Mouse (Mus musculus): ENCODE data around the gene Cacna2d1. TPM values are rescaled to one million over a fixed set of nuclear protein-coding genes. Genes with fewer than 3 reads are reported as not detected.

The Cacna2d1 gene
- polyA plus RNA-seq, 1 experiment from 2014 or later: 20.2 TPM

DNA sequence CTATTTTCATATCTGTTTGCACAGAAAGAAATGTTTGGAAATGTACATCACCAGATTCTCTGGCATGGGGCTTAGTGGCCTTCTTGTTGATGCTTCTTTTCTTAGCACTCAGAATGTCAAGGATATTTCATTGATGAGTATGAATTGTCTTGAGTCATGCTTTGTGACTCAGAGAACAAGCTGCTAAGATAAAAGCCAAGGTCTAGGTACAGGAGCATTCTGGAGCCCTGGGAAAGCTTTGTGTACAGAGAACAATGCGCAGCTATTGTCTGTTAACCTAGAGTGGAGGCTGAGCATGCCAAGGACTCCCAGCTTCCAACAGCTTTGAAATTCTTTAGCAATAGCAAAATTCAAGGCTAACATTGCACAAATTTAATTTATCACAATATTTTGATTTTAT lies 249.6 kb downstream of the Cacna2d1 start:
- Histone ChIP-seq H3K9me3 (ENCODE audit: control insufficient read depth, low read length) (no peaks in the 10 kb centered on the region), H3K4me3 (ENCODE audit: low read depth, low read length) (no peak overlapping the region), H3K36me3 (ENCODE audit: control insufficient read depth, insufficient read depth, low read length) (no peaks in the 10 kb centered on the region), H3K4me2 (ENCODE audit: low read depth) (no peak overlapping the region), H3K27ac (ENCODE audit: low read depth, low read length) (no peak overlapping the region), H3K4me1 (ENCODE audit: control insufficient read depth, insufficient read depth, low read length) (no peaks in the 10 kb centered on the region), H3K9ac (ENCODE audit: low read length) (no peak overlapping the region), H3K27me3 (ENCODE audit: control insufficient read depth, insufficient read depth, low read length) (no peaks in the 10 kb centered on the region)
- DNase-seq (ENCODE audit: low spot score) (no peak), ATAC-seq (ENCODE audit: insufficient read depth, low FRiP score, low TSS enrichment) (no peak)
- WGBS: 88% methylated on average over 1 of the region's 1 CpGs

- Histone ChIP-seq H3K4me1 (ENCODE audit: control insufficient read depth, insufficient read depth, low read length) (no peaks in the 10 kb centered on the region), H3K27ac (ENCODE audit: low read depth, low read length) (no peak overlapping the region), H3K36me3 (ENCODE audit: control insufficient read depth, insufficient read depth, low read length) (no peaks in the 10 kb centered on the region), H3K9ac (ENCODE audit: low read length) (no peak overlapping the region), H3K27me3 (ENCODE audit: control insufficient read depth, insufficient read depth, low read length) (no peaks in the 10 kb centered on the region), H3K4me3 (ENCODE audit: low read depth, low read length) (no peak overlapping the region), H3K4me2 (ENCODE audit: low read depth) (no peak overlapping the region), H3K9me3 (ENCODE audit: control insufficient read depth, low read length) (no peaks in the 10 kb centered on the region)
- ATAC-seq (ENCODE audit: insufficient read depth, low FRiP score, low TSS enrichment) (no peak), DNase-seq (ENCODE audit: low spot score) (no peak)
- 48% methylated on average over 3 of the region's 3 CpGs for WGBS
Measured at GRCm38 (mm10) chr5:16187931-16188330, 253.4 kb downstream of the Cacna2d1 start.

GRCm38 (mm10) chr5:16189878-16190277 lies 255.4 kb downstream of the Cacna2d1 start:
- ATAC-seq (ENCODE audit: insufficient read depth, low FRiP score, low TSS enrichment) (no peak), DNase-seq (ENCODE audit: low spot score) (no peak)
- Histone ChIP-seq H3K4me3 (ENCODE audit: low read depth, low read length) (no peak overlapping the region), H3K36me3 (ENCODE audit: control insufficient read depth, insufficient read depth, low read length) (no peaks in the 10 kb centered on the region), H3K4me1 (ENCODE audit: control insufficient read depth, insufficient read depth, low read length) (no peaks in the 10 kb centered on the region), H3K9ac (ENCODE audit: low read length) (no peak overlapping the region), H3K4me2 (ENCODE audit: low read depth) (no peak overlapping the region), H3K27me3 (ENCODE audit: control insufficient read depth, insufficient read depth, low read length) (no peaks in the 10 kb centered on the region), H3K9me3 (ENCODE audit: control insufficient read depth, low read length) (no peaks in the 10 kb centered on the region), H3K27ac (ENCODE audit: low read depth, low read length) (no peak overlapping the region)
- 56% methylated on average over 4 of the region's 4 CpGs for WGBS

GRCm38 (mm10) chr5:16191165-16191564 lies 256.7 kb downstream of the Cacna2d1 start:
- DNase-seq (ENCODE audit: low spot score) (no peak), ATAC-seq (ENCODE audit: insufficient read depth, low FRiP score, low TSS enrichment) (no peak)
- no peak overlapping the region for H3K9ac ChIP-seq (ENCODE audit: low read length)
- no peaks in the 10 kb centered on the region for H3K27me3 ChIP-seq (ENCODE audit: control insufficient read depth, insufficient read depth, low read length)
- H3K4me2 ChIP-seq (ENCODE audit: low read depth): no peak overlapping the region
- WGBS: 92% methylated on average over 3 of the region's 3 CpGs
- H3K27ac ChIP-seq (ENCODE audit: low read depth, low read length): no peak overlapping the region
- no peak overlapping the region for H3K4me3 ChIP-seq (ENCODE audit: low read depth, low read length)
- no peaks in the 10 kb centered on the region for H3K36me3 ChIP-seq (ENCODE audit: control insufficient read depth, insufficient read depth, low read length)
- H3K9me3 ChIP-seq (ENCODE audit: control insufficient read depth, low read length): no peaks in the 10 kb centered on the region
- no peaks in the 10 kb centered on the region for H3K4me1 ChIP-seq (ENCODE audit: control insufficient read depth, insufficient read depth, low read length)

DNA sequence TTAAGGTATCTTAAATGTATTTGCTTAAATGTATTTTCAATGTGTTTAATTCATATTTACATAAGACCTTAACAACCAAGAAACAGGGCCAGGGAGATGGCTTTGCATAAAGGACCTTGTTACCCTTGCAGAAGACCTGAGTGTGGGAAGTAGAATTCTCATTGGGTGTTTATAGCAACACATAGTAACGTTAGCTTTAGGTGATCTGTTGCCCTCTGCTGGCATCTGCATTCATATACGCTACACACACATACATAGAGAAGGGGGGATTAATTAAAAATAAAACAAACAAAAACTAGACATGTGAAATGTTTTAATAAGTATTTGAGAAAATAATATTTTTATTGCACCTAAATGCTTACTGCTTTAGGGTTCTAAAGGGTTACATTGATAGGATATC lies 265.3 kb downstream of the Cacna2d1 start:
- H3K4me1 ChIP-seq (ENCODE audit: control insufficient read depth, insufficient read depth, low read length): no peaks in the 10 kb centered on the region
- WGBS: 46% methylated on average over 2 of the region's 2 CpGs
- no peaks in the 10 kb centered on the region for H3K27me3 ChIP-seq (ENCODE audit: control insufficient read depth, insufficient read depth, low read length)
- DNase-seq (ENCODE audit: low spot score): peak; percentile 12
- H3K4me3 ChIP-seq (ENCODE audit: low read depth, low read length): no peak overlapping the region
- H3K9me3 ChIP-seq (ENCODE audit: control insufficient read depth, low read length): no peaks in the 10 kb centered on the region
- ATAC-seq (ENCODE audit: insufficient read depth, low FRiP score, low TSS enrichment): peak; percentile 67; the same call in 1 of the 2 replicates
- no peaks in the 10 kb centered on the region for H3K36me3 ChIP-seq (ENCODE audit: control insufficient read depth, insufficient read depth, low read length)
- no peak overlapping the region for H3K9ac ChIP-seq (ENCODE audit: low read length)
- no peak overlapping the region for H3K4me2 ChIP-seq (ENCODE audit: low read depth)
- H3K27ac ChIP-seq (ENCODE audit: low read depth, low read length): no peak overlapping the region

- H3K4me1 ChIP-seq (ENCODE audit: control insufficient read depth, insufficient read depth, low read length): no peaks in the 10 kb centered on the region
- DNase-seq (ENCODE audit: low spot score) (no peak), ATAC-seq (ENCODE audit: insufficient read depth, low FRiP score, low TSS enrichment) (no peak)
- no peaks in the 10 kb centered on the region for H3K27me3 ChIP-seq (ENCODE audit: control insufficient read depth, insufficient read depth, low read length)
- no peak overlapping the region for H3K27ac ChIP-seq (ENCODE audit: low read depth, low read length)
- no peaks in the 10 kb centered on the region for H3K36me3 ChIP-seq (ENCODE audit: control insufficient read depth, insufficient read depth, low read length)
- no peak overlapping the region for H3K4me2 ChIP-seq (ENCODE audit: low read depth)
- H3K4me3 ChIP-seq (ENCODE audit: low read depth, low read length): no peak overlapping the region
- 81% methylated on average over 4 of the region's 4 CpGs for WGBS
- H3K9ac ChIP-seq (ENCODE audit: low read length): no peak overlapping the region
- H3K9me3 ChIP-seq (ENCODE audit: control insufficient read depth, low read length): no peaks in the 10 kb centered on the region
Measured at GRCm38 (mm10) chr5:16221960-16222359, 287.5 kb downstream of the Cacna2d1 start.

DNA sequence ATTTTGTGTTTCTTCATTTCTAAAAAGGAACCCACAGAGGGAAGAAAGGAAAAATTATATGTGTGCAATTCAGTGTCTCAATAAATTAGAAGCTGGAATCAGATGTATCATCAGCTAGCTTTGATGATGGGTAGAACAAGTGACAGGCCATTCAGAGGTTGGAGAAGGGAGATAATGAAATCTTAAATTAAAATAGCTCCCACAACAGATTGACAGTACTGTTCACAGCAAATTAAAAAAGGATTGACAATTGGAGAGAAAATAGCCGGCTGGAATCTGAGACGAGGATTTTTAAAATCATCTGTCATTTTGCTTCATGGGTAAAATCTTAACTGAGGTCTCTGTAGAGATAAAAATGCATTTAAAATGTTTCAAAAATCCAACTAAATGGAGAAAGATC lies 290.9 kb downstream of the Cacna2d1 start:
- no peaks in the 10 kb centered on the region for H3K4me1 ChIP-seq (ENCODE audit: control insufficient read depth, insufficient read depth, low read length)
- no peak for ATAC-seq (ENCODE audit: insufficient read depth, low FRiP score, low TSS enrichment)
- no peak overlapping the region for H3K4me3 ChIP-seq (ENCODE audit: low read depth, low read length)
- H3K9ac ChIP-seq (ENCODE audit: low read length): no peak overlapping the region
- H3K4me2 ChIP-seq (ENCODE audit: low read depth): no peak overlapping the region
- no peaks in the 10 kb centered on the region for H3K27me3 ChIP-seq (ENCODE audit: control insufficient read depth, insufficient read depth, low read length)
- H3K9me3 ChIP-seq (ENCODE audit: control insufficient read depth, low read length): no peaks in the 10 kb centered on the region
- WGBS: 79% methylated on average over 2 of the region's 2 CpGs
- no peaks in the 10 kb centered on the region for H3K36me3 ChIP-seq (ENCODE audit: control insufficient read depth, insufficient read depth, low read length)
- no peak overlapping the region for H3K27ac ChIP-seq (ENCODE audit: low read depth, low read length)
- DNase-seq (ENCODE audit: low spot score): no peak

GRCm38 (mm10) chr5:16229384-16229783 lies 294.9 kb downstream of the Cacna2d1 start:
- Histone ChIP-seq H3K4me2 (ENCODE audit: low read depth) (no peak overlapping the region), H3K27ac (ENCODE audit: low read depth, low read length) (no peak overlapping the region), H3K36me3 (ENCODE audit: control insufficient read depth, insufficient read depth, low read length) (no peaks in the 10 kb centered on the region), H3K9me3 (ENCODE audit: control insufficient read depth, low read length) (no peaks in the 10 kb centered on the region), H3K4me3 (ENCODE audit: low read depth, low read length) (no peak overlapping the region), H3K9ac (ENCODE audit: low read length) (no peak overlapping the region), H3K4me1 (ENCODE audit: control insufficient read depth, insufficient read depth, low read length) (no peaks in the 10 kb centered on the region), H3K27me3 (ENCODE audit: control insufficient read depth, insufficient read depth, low read length) (no peaks in the 10 kb centered on the region)
- ATAC-seq (ENCODE audit: insufficient read depth, low FRiP score, low TSS enrichment) (no peak), DNase-seq (ENCODE audit: low spot score) (no peak)
- 89% methylated on average over 3 of the region's 3 CpGs for WGBS

GRCm38 (mm10) chr5:16231477-16231876 lies 297.0 kb downstream of the Cacna2d1 start:
- WGBS: 90% methylated on average over 9 of the region's 9 CpGs
- Histone ChIP-seq H3K4me1 (ENCODE audit: control insufficient read depth, insufficient read depth, low read length) (no peaks in the 10 kb centered on the region), H3K9me3 (ENCODE audit: control insufficient read depth, low read length) (no peaks in the 10 kb centered on the region), H3K27ac (ENCODE audit: low read depth, low read length) (no peak overlapping the region), H3K36me3 (ENCODE audit: control insufficient read depth, insufficient read depth, low read length) (no peaks in the 10 kb centered on the region), H3K9ac (ENCODE audit: low read length) (no peak overlapping the region), H3K4me3 (ENCODE audit: low read depth, low read length) (no peak overlapping the region), H3K4me2 (ENCODE audit: low read depth) (no peak overlapping the region), H3K27me3 (ENCODE audit: control insufficient read depth, insufficient read depth, low read length) (no peaks in the 10 kb centered on the region)
- DNase-seq (ENCODE audit: low spot score) (no peak), ATAC-seq (ENCODE audit: insufficient read depth, low FRiP score, low TSS enrichment) (no peak)

Data from neural tube, embryonic 11.5 days (tissue).